Comparison of ENCODE assay signal across 24 mouse cellular contexts in the genomic region with DNA sequence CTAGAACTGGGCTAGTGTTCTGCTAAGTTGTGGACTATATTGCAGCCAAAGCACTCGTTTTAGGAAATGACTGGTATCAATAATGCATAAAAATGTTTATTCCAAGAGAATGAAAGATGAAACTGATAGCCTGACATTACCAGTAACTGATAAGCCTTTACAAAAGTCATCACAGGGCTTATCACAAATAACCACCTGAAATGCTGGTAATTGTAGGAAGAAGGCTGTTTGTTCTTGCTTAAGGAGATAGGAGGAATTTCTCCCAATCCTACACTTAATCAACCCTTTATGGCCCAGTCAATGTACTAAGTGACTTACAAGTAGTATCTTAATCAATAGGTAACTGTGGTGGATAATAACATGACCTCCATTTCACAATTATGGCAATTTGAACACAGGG.
DNase-seq lines count a peak whose midpoint lies in the region; ATAC-seq and TF ChIP-seq lines count a peak whose summit lies in the region.
"Had no signal": no experiment of that assay in that cellular context is flagged by ENCODE, and none has a peak within 500 bp of the region (broad histone marks: within the 10 kb centered on the region; RNA-seq: fewer than 3 reads in every experiment).

No protein-coding gene starts in this region.

- no peak for DNase-seq in liver, embryonic 11.5 days (ENCODE audit: low spot score)
- DNase-seq in liver, postnatal 0 days = no peak
- no peak for DNase-seq in MN1 (ENCODE audit: low spot score)
- DNase-seq in hindbrain, embryonic 14.5 days (ENCODE audit: low spot score) = no peak
- DNase-seq: adrenal gland, adult 2 months; adrenal gland, postnatal 25 days; cerebellum, adult 2 months; cerebellum, postnatal 14 days; embryo, embryonic 11 days; forebrain, postnatal 0 days; gastrocnemius, postnatal 14 days; heart, postnatal 14 days had no signal

- peaks cover 19% of the 10 kb centered on the region for H3K4me1 ChIP-seq in liver, embryonic 11.5 days (replicated peaks; ENCODE audit: control insufficient read depth, insufficient read depth, low read length)
- peaks cover 56% of the 10 kb centered on the region for H3K4me1 ChIP-seq in liver, embryonic 12.5 days
- peaks cover 32% of the 10 kb centered on the region for H3K4me1 ChIP-seq in bone marrow macrophage, adult 2 months (ENCODE audit: control insufficient read depth, insufficient read depth, low read length)
- H3K4me1 ChIP-seq in liver, postnatal 0 days (ENCODE audit: insufficient read depth) = peaks cover 11% of the 10 kb centered on the region
- H3K4me1 ChIP-seq in hindbrain, embryonic 14.5 days (replicated peaks; ENCODE audit: control insufficient read depth, insufficient read depth, low read length) = no peaks in the 10 kb centered on the region
- no peaks in the 10 kb centered on the region for H3K4me1 ChIP-seq in forebrain, embryonic 13.5 days
- H3K4me1 ChIP-seq: embryonic facial prominence, embryonic 15.5 days; forebrain, embryonic 12.5 days; heart, embryonic 15.5 days; hindbrain, embryonic 13.5 days had no signal

- H3K36me3 ChIP-seq in liver, embryonic 11.5 days (ENCODE audit: control insufficient read depth, insufficient read depth, low read length) = no peaks in the 10 kb centered on the region
- H3K36me3 ChIP-seq in liver, embryonic 12.5 days = no peaks in the 10 kb centered on the region
- no peaks in the 10 kb centered on the region for H3K36me3 ChIP-seq in liver, postnatal 0 days (replicated peaks; ENCODE audit: insufficient read depth, low read length)
- no peaks in the 10 kb centered on the region for H3K36me3 ChIP-seq in hindbrain, embryonic 14.5 days (replicated peaks; ENCODE audit: control insufficient read depth, insufficient read depth)
- no peaks in the 10 kb centered on the region for H3K36me3 ChIP-seq in forebrain, embryonic 13.5 days (ENCODE audit: poor library complexity, severe bottlenecking)
- H3K36me3 ChIP-seq: embryonic facial prominence, embryonic 15.5 days; forebrain, embryonic 12.5 days; heart, embryonic 15.5 days; hindbrain, embryonic 13.5 days had no signal

- no peak overlapping the region for H3K4me2 ChIP-seq in liver, embryonic 11.5 days
- no peak overlapping the region for H3K4me2 ChIP-seq in liver, embryonic 12.5 days
- no peak overlapping the region for H3K4me2 ChIP-seq in liver, postnatal 0 days (ENCODE audit: low read depth, low read length)
- H3K4me2 ChIP-seq in hindbrain, embryonic 14.5 days (replicated peaks) = no peak overlapping the region
- no peak overlapping the region for H3K4me2 ChIP-seq in forebrain, embryonic 13.5 days
- H3K4me2 ChIP-seq: embryonic facial prominence, embryonic 15.5 days; forebrain, embryonic 12.5 days; heart, embryonic 11.5 days; heart, embryonic 15.5 days; hindbrain, embryonic 13.5 days had no signal

- H3K9ac ChIP-seq in liver, embryonic 11.5 days (ENCODE audit: low read depth, low read length) = no peak overlapping the region
- H3K9ac ChIP-seq in liver, embryonic 12.5 days = no peak overlapping the region
- no peak overlapping the region for H3K9ac ChIP-seq in liver, postnatal 0 days (replicated peaks)
- H3K9ac ChIP-seq in hindbrain, embryonic 14.5 days = no peak overlapping the region
- H3K9ac ChIP-seq in forebrain, embryonic 13.5 days = no peak overlapping the region
- H3K9ac ChIP-seq: embryonic facial prominence, embryonic 15.5 days; forebrain, embryonic 12.5 days; forebrain, postnatal 0 days; heart, embryonic 15.5 days; hindbrain, embryonic 13.5 days had no signal

- 0 out of 2 replicates have a peak, but pooled peaks have one; percentile 18 for ATAC-seq in liver, embryonic 11.5 days (replicated peaks; ENCODE audit: low FRiP score)
- no peak for ATAC-seq in liver, embryonic 12.5 days
- no peak for ATAC-seq in liver, postnatal 0 days
- no peak for ATAC-seq in hindbrain, embryonic 14.5 days (ENCODE audit: low FRiP score)
- no peak for ATAC-seq in forebrain, embryonic 13.5 days
- ATAC-seq: forebrain, postnatal 0 days; intestine, embryonic 16.5 days; Patski had no signal

- TF ChIP-seq POLR2A in bone marrow macrophage, adult 2 months (IDR thresholded peaks at IDR 0.05; ENCODE audit: borderline replicate concordance, low read depth, low read length) = no peak

- no peak overlapping the region for H3K4me3 ChIP-seq in liver, embryonic 11.5 days (ENCODE audit: low read depth, low read length)
- no peak overlapping the region for H3K4me3 ChIP-seq in liver, embryonic 12.5 days
- no peak overlapping the region for H3K4me3 ChIP-seq in bone marrow macrophage, adult 2 months (ENCODE audit: insufficient read depth, low read length)
- H3K4me3 ChIP-seq in liver, postnatal 0 days (ENCODE audit: low read depth, low read length) = no peak overlapping the region
- no peak overlapping the region for H3K4me3 ChIP-seq in hindbrain, embryonic 14.5 days (replicated peaks; ENCODE audit: low read length)
- H3K4me3 ChIP-seq in forebrain, embryonic 13.5 days = no peak overlapping the region
- H3K4me3 ChIP-seq: embryonic facial prominence, embryonic 15.5 days; forebrain, embryonic 12.5 days; heart, adult 2 months; heart, embryonic 15.5 days; hindbrain, embryonic 13.5 days had no signal

- no peak overlapping the region for H3K27ac ChIP-seq in liver, embryonic 11.5 days (ENCODE audit: low read depth, low read length)
- no peak overlapping the region for H3K27ac ChIP-seq in liver, embryonic 12.5 days
- peak overlapping the region; percentile 80; the same call in 1 of the 2 replicates for H3K27ac ChIP-seq in bone marrow macrophage, adult 2 months (ENCODE audit: insufficient read depth, low read depth, low read length)
- no peak overlapping the region for H3K27ac ChIP-seq in liver, postnatal 0 days (ENCODE audit: low read depth)
- H3K27ac ChIP-seq in hindbrain, embryonic 14.5 days = no peak overlapping the region
- no peak overlapping the region for H3K27ac ChIP-seq in forebrain, embryonic 13.5 days
- H3K27ac ChIP-seq: embryonic facial prominence, embryonic 15.5 days; forebrain, embryonic 12.5 days; heart, adult 2 months; heart, embryonic 15.5 days; hindbrain, embryonic 13.5 days had no signal

- TF ChIP-seq EP300 in liver, postnatal 0 days (IDR thresholded peaks at IDR 0.05; ENCODE audit: low read depth) = peak; percentile 34; the same call in 1 of the 2 replicates

- no peak for TF ChIP-seq CTCF in bone marrow macrophage, adult 2 months (IDR thresholded peaks at IDR 0.05; ENCODE audit: low read depth, low read length)
- no peak for TF ChIP-seq CTCF in liver, postnatal 0 days (IDR thresholded peaks at IDR 0.05; ENCODE audit: low read depth)

- no peaks in the 10 kb centered on the region for H3K9me3 ChIP-seq in liver, embryonic 11.5 days (ENCODE audit: control insufficient read depth, low read length)
- H3K9me3 ChIP-seq in liver, embryonic 12.5 days (replicated peaks) = no peaks in the 10 kb centered on the region
- no peaks in the 10 kb centered on the region for H3K9me3 ChIP-seq in liver, postnatal 0 days (ENCODE audit: low read length)
- no peaks in the 10 kb centered on the region for H3K9me3 ChIP-seq in hindbrain, embryonic 14.5 days (ENCODE audit: control insufficient read depth, low read length)
- H3K9me3 ChIP-seq in forebrain, embryonic 13.5 days (replicated peaks) = no peaks in the 10 kb centered on the region
- H3K9me3 ChIP-seq: embryonic facial prominence, embryonic 15.5 days; forebrain, embryonic 12.5 days; heart, embryonic 15.5 days; hindbrain, embryonic 13.5 days had no signal

- no peaks in the 10 kb centered on the region for H3K27me3 ChIP-seq in liver, embryonic 11.5 days (replicated peaks; ENCODE audit: control insufficient read depth, insufficient read depth, low read length)
- no peaks in the 10 kb centered on the region for H3K27me3 ChIP-seq in liver, embryonic 12.5 days (replicated peaks)
- H3K27me3 ChIP-seq in liver, postnatal 0 days (ENCODE audit: insufficient read depth, low read length) = no peaks in the 10 kb centered on the region
- H3K27me3 ChIP-seq in hindbrain, embryonic 14.5 days (ENCODE audit: control insufficient read depth, insufficient read depth, low read length) = no peaks in the 10 kb centered on the region
- no peaks in the 10 kb centered on the region for H3K27me3 ChIP-seq in forebrain, embryonic 13.5 days
- H3K27me3 ChIP-seq: CH12.LX; embryonic facial prominence, embryonic 15.5 days; forebrain, embryonic 12.5 days; heart, embryonic 15.5 days; hindbrain, embryonic 13.5 days; Patski had no signal

- 29% methylated on average over 1 of the region's 1 CpGs for WGBS in liver, embryonic 11.5 days
- 18% methylated on average over 1 of the region's 1 CpGs for WGBS in liver, embryonic 12.5 days (ENCODE audit: insufficient replicate concordance)
- WGBS in liver, postnatal 0 days (ENCODE audit: insufficient replicate concordance) = 38% methylated on average over 1 of the region's 1 CpGs
- 65% methylated on average over 1 of the region's 1 CpGs for WGBS in hindbrain, embryonic 14.5 days
- WGBS in forebrain, embryonic 13.5 days = 64% methylated on average over 1 of the region's 1 CpGs
